Mouse (Mus musculus) layer of hippocampus, adult 18-20 months (tissue): Measurements from ENCODE around the gene Sgcg. TPM values are rescaled to one million over a fixed set of nuclear protein-coding genes. Genes with fewer than 3 reads are reported as not detected.
A peak's percentile ranks its signal among the peaks of the same experiment; 100 is the strongest.

Experiments
- DNase-seq, 2 experiments: peaks; one replicate each; pipeline ENCODE4 v3.0.0; 2022; ENCODE audit warnings: low spot score in 2 of 2
- long read RNA-seq: library from polyadenylated mRNA; stranded (forward); transcript quantifications from one replicate; pipeline ENCODE4 v2.0.0, GENCODE M21; 2021
- total RNA-seq, 2 experiments: library from RNA; stranded (reverse); gene quantifications; 2 replicates each; pipeline ENCODE4 v1.2.3; 2021

Sgcg gene
- total RNA-seq: under 1 TPM in 1 of 2 experiments, not detected in 1; 0.15 TPM
- long read RNA-seq: 0 reads

DNA sequence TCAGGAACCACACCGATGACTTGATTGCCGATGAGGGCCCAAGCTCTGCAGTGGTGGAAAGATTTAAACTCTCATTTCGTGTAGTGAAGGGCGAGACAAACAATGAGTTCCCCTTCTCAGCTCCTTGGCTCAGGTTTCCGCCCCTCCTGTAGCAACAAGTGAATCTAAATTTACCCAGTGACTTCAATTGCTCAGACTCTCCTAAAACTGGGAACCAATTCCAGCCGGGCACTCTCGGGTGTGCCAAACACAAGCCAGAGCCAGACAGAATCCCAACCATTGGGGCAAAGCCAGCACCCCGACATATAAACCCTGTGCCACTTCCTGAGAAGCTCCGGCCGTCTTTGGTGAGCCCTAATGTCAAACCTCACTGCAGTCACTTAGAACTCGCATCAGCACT lies at the start of gene Sgcg:
Gene Sgcg, minus strand, starts transcription at position 139 of the 400 bp plus-strand sequence.
- DNase-seq: no peak

DNA sequence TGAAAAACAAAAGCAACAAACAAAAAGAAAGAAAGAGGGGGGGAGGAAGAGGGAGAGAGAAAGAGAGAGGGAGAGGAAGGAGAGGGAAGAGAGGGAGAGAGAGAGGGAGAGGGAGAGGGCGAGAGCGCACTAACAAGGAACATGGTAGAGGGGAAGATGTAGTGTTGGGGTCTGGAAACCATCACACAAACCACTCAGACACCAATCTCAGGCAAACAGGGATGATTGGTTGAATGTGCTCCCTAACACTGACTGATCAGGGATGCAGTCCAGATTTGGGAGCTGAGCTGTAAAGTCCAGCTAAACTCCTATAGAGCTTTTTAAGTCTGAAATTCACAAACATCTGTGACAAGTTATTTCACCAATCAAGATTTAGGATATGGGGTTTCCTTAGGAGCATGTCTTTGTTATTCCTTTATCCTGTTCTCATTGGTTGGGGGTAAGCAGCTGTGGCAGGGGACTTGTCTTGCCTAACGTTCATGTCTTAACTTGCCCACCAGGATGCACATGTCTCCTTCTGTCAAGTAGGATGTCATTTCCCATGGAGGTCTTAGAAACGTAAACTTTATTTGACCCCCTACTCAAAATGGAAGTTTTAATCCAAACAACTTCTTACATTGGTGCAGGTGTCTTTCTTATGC lies 45.8 kb upstream of the Sgcg start:
- no peak for DNase-seq

DNA sequence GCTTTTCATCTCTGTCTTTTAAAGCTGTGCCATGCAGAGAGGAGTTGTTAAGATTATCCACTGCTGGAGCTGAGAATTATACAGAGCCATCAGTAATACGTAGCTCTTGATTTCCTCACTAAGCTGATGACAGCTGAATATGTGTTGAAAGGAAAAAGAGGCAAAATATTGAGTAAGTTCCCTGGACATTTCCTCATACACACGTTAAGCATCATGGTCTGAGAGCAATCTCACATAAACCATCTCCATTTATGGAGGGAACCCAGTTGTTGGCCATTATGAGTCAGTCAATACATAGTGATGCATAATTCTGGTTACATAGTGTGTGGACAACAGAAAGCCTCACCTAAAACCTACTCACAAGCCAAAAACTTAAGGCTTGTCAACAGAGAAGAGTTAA lies 44.1 kb upstream of the Sgcg start:
- DNase-seq: no peak

DNA sequence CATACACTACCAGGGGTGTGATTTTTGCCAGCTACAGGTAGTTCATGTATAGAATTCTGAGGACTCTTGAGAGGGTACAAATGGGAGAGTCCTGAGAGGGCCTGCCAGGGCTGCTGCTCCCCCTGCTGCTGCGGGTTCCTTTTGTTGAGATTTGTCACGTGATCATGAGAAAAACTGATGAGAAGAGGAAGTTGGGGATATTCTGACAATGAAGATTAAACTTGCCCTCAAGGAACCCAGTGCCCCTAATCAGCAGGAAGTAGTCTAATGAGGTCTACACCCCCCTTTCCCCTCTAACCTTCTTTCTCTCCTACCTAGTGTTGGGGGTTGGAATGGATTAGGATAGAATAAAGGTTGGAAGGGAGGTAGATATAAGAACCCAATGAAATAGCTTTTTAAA lies 43.0 kb upstream of the Sgcg start:
- no peak for DNase-seq

DNA sequence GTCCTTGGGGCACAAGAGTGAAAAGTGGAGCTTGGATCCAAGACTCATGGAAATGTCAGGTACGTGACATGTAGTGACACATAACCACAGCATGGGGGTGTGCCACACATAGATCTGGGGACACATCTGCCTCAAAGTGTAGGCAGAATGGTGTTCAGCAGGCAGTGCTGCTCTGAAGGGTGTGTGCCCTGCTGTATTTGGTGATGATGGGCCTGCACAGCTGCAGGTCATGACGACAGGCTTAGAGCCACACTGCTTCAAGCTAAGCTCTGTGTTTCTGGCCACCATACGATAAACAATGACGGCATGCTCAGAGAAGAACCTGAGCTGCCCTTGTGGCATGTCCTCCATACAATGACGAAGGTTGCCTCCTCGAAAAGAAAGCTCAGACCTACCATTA lies 41.5 kb upstream of the Sgcg start:
- no peak for DNase-seq

DNA sequence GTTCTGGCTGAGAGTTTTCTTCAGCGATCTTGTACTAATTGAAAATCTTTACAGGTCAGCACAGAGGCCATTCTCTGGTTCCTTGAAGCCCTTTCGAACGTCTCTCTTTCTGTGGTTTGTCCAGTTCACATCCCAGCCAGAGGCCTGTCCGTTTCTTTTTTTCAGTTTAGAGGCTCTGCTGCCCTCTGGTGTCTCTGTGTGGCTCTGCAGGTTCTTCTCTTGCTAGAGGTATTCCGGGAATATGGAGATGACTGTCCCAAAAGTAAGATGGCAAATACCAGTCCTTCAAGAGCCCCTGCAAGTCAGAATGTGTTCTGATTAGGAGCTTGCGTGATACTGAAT lies 36.4 kb upstream of the Sgcg start:
- peak in 1 of 2 experiments; percentile 72 for DNase-seq

DNA sequence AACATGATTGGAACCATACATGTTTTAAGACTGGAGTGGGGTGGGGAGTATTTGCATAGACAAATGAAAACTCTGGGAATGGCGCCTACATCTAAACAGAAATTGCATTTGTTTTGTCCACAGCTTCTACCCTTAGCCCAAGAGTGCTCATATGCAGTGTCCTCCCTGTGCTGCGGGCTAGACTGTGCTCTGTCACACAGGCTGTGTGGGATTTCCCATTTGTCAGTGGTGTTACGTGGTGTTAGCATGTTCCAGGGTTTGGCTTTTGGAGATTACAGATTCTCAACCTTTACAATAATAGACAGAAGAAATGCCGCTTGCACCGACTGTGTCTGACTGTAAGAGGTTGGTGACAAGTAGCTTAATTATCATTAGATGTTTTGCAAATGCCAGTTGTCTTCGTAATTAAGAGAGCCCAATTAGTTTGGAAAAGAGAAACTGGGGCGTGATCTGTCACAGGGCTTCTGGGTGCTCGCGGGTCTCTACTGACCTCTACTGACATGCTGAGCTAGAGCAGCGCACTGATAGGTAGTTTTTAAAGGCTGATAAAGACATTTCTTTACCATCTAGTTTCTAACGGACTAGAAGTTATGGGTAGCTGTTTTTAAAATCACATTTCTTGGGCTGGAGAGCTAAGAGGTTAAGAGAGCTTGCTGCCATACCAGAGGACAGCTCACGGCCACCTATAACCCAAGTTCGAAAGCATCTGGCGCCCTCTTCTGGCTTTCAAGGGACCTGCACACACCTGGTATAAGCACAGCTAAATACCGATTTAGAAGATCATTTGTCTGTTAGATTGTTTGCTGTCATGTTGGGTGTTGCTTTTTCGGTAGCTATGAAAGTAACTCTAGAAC lies 35.8 kb upstream of the Sgcg start:
- DNase-seq: peak; percentile 36 to 80

DNA sequence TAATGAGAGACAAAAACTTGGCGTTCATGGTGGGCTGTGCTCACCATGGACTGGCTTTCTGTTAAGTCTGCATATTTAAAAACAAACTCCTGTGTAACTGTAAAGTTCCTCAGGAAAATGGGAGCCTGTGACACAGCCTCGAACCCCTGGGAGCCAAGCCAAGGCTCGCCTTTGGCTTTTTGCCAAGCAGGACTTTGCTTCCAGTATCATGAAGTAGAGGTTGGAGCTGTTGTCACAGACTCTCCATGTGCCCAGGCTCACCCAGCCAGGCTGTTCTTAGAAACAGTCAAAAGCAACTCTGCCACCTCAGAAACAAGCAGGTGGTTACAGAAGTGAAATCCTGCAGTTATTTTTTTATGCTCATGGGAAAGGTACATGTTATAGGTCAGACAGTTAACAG lies 32.4 kb upstream of the Sgcg start:
- no peak for DNase-seq

DNA sequence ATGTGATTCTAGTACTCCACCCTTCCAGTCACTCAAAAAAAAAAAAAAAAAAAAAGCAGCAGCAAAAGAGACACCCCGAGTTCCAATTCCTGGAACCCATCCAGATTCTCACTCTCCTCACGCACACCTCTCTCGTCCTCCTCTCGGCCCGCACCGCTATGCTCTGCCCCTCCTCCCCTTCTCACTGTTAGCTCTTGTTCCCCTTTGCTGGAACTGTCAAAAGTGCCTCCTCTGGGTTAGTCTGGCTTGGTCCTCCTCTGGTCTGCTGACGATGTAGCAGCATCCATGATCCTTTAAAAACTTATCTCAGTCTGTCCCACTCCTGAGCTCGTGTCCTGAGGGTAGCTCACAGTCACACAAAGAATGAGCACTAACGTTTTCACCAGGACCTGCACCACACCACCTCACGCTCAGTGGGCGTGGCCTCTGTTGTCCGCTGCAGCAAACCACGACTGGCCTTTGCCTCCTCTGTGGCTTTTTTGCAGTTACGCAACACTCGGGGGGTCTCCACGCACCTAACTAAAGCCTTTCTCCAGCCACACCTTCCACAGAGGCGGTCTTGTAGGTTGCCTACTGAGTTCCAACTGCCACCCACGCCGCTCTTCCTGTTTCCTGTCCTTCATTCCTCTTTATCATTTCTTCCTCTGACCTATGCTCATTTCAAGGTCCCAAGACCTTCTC lies 30.5 kb upstream of the Sgcg start:
- DNase-seq: no peak

DNA sequence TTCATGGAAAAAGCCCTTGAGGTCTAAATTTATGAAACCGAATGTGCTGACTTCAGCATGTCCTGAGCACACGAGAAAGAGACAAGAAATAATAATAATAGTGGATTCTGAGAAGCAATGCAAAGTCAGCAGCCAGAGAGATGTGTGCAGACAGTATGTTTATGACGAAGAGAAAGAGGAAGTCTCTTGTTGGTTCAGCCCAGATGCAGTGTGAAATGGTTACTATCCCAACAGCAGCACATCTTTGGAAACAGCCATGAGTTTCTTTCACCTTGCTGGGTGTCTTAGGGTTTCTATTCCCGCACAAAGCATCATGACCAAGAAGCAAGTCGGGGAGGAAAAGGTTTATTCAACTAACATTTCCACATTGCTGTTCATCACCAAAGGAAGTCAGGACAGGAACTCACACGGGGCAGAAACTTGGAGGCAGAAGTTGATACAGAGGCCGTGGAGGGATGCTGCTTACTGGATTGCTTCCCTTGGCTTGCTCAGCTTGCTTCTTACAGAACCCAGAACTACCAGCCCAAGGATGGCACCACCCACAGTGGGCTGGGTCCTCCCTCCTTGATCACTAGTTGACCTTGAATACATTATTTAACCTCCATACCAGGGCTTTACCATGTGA lies 20.5 kb upstream of the Sgcg start:
- DNase-seq: no peak

DNA sequence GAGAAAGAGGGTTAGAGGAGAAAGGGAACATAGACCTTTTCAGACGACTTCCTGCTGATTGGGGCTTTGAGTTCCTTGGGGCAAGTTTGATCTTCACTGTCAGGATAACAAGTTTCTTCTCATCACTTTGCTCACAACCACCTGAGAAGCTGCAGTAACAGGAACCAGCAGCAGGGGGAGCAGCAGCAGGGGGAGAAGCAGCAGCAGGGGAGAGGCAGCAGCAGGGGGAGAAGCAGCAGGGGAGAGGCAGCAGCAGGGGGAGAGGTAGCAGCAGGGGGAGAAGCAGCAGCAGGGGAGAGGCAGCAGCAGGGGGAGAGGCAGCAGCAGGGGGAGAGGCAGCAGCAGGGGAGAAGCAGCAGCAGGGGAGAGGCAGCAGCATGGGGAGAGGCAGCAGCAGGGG lies 19.0 kb upstream of the Sgcg start:
- DNase-seq: peak in 1 of 2 experiments; percentile 24

DNA sequence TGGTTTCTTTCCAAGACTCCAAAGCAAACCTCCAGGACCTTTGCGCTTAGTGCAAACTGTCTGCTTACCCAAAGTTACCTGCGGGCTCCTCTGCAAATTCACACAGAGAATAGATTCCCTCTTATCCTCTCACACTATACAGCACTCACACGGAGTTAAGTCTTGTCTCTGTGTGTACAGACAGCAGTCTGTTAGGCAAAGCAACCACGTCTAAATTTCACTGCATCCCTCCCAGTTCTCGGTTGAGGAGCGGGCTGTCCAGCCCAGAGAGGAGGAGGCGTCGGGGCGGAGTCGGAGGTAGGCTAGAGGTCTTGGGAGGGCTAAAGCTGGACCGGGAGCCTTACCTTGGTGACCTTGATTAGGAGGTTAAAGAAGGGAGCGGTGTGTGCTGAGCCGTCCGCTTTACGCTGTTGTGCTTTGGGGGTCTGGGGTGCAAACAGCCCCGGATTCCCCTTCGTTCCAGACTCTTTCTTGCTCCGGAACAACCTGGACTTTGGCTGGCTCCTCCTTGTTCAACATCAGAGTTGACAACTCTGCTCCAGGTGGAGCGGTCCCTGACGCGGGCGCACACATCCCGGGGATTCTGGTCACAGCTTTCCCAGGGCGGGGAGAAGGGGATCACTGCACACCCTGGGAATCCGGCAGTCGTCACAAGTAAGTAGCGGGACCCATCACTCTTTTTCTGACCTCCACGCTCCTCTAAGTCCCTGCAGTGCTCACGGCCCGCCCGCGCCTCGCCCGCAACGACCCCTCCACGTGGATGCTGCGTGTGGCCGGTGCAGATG lies 16.3 kb upstream of the Sgcg start:
- no peak for DNase-seq

DNA sequence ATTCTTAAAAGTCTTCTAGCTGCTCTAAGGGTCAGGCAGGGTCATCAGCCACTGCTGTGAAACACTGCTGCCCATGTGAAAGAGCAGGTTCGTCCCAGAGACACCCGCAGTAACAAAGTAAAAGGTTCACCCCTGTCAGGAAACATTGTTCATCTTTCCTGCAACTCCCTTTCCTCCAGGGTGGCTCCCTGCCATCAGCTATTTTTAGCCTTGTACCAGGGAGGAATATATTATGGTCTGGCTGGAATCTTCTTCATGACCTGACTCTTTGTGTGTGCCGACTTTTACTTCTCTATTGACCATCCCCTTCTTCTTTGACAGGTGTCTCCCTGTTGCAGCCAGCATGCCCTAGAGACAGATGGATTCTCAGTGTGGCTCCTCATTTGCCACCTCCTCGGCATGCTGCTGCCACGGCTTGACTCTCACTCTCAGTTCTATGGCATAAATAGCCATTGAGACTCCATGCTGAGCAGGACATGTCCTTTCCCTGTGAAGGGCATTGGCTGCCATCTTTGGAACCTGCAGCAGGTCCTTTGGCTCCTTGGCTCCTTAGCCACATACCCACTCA lies 9.7 kb upstream of the Sgcg start:
- DNase-seq: no peak

DNA sequence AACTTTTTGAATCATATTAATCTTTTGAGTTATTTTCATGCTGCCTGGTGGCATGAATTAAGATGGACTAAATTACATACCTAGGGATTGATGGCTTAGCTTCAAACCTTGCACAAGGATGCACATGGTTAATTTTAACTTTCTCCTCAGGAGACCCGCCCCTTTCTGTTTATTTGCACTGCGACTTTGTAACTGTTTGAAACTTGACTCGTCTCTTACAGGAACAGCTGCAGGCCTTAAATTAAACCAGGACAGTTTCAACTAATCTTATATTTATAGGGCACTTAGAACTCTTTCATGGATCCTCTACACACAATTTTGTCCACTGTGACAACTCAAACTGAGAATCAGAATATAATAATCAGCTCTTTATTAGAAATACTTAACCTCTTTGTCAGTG lies 794 bp upstream of the Sgcg start:
- DNase-seq: no peak

DNA sequence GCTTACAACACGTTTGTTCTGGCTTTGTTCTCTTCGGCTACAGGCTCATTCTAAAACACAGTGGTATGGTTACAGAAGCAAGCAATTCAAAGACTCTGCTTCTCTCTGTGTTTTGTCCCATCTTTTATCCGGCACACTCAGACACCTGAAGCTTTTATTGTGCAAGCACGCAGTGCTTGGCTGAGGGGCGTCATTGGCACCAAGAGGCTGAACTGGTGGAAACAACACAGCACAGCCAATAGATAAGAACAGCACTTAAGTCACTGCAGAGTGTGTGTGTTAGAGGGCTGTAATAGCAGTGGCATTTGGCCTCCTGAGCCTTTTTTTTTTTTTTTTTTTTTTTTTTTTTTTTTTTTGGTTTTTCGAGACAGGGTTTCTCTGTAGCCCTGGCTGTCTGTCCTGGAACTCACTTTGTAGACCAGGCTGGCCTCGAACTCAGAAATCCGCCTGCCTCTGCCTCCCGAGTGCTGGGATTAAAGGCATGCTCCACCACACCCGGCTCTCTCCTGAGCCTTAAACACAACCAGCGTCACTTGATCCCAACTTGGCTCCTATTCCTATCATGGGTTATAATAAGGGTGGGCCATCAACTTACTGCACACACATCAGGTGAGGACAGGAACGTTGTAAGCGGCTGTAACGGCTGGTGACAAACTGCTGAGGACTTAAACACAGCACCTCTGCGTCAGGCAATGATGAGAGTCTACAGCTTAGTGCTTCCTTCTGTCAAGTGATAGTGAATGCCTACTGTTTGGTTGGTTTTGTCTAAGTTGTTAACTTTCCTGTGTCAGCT lies 5.5 kb downstream of the Sgcg start:
- no peak for DNase-seq

DNA sequence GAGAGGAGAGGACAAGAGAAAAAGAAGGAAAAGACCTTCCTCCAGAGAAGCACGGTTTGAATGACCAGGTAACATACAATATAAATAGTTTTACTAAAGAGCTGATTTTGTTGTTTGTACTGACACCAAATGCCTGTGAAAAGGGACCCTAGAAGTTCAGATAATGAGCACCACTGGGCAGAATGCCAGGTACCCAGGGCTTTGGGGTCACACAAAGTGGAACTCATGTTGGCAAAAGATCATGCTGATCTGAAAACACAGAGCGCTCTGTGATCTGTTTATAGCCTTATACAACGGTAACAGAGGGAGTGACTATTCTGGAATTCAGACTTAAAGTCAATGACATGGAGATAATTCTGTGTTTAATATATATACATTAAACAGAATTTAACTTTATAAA lies 11.8 kb downstream of the Sgcg start:
- no peak for DNase-seq

DNA sequence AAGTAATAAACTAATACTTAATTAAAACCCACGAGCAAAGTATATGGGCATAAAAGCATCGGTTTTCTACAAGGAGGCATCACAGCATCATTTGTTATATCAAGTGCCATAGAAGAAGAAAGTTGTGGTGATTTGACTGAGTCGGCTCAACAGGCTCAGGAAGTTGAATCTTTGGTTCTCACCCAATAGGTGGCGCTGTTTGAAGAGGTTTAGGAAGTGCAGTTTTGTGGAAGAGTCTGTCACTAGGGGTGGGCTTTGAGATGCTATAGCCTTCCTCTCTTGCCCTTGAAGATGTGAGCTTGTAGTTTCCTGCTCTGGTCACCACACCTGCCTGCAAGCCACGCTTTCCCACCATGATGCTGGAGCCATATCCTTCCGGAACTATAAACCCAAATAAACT lies 15.7 kb downstream of the Sgcg start:
- DNase-seq: no peak

DNA sequence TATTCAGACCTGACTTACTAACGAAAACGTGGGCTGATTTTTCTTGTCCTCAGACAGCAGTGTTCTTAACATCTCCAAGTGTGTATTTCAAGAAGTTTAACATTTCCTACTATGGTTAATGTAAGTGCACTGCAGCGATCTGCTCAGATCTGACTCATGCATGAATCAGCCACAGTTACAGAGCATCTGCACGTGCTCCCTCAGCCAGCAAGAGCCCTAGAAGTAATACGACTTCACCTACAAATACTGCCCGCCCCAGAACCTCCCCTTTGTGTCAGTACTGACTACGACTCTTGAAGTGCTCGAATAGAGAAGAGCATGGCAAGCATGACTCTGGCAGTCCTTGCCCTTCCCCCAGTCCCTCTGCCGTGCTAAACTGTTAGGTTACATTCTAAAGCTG lies 19.5 kb downstream of the Sgcg start:
- DNase-seq: peak; percentile 19 to 36

DNA sequence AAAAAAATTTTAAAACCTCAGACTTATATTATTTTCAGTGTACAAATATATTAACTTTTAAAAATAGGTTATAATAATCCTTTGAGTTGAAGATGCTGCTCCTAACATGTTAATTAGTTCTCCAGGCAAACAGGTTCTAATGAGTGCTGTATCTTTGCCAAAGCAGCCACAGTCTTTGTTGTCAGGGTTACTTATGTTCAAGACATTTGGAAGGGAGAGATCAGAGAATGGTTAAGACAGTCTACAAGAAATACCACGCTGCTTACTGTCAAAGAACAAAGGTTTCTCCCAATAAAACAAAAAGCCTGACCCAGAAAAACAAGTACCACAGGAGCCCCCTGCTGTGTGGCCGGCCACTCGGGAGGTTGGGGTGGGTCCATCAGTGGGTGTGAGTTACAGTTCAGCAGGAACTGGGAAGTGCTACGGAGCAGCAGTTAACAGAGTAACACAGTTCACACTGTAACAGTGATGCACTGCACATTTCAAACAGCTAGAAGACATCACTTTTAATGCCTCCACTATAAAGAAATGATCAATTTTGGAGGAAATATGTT lies 21.1 kb downstream of the Sgcg start:
- no peak for DNase-seq
